Mouse (Mus musculus): ENCODE data around the gene Eif4enif1. TPM values are rescaled to one million over a fixed set of nuclear protein-coding genes. Genes with fewer than 3 reads are reported as not detected.

The Eif4enif1 gene
- polyA plus RNA-seq, 1 experiment from 2014 or later = 28.0 TPM

DNA sequence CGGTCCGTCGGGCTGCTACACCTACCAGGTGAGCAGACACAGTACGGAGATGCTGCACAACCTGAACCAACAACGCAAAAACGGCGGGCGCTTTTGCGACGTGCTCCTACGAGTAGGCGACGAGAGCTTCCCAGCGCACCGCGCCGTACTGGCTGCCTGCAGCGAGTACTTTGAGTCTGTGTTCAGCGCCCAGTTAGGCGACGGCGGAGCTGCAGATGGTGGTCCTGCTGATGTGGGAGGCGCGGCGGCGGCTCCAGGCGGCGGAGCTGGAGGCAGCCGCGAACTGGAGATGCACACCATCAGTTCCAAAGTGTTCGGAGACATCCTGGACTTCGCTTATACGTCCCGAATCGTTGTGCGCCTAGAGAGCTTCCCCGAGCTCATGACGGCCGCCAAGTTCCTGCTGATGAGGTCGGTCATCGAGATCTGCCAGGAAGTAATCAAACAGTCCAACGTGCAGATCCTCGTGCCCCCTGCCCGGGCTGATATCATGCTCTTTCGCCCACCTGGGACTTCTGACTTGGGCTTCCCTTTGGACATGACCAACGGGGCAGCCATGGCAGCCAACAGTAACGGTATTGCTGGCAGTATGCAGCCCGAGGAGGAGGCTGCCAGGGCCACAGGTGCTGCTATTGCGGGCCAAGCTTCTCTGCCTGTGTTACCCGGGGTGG is 88.6 kb downstream of the Eif4enif1 start:
- H3K4me1 ChIP-seq = peaks cover 57% of the 10 kb centered on the region
- under 1% methylated on average over 50 of the region's 50 CpGs for WGBS
- ATAC-seq (ENCODE audit: extremely low read depth, insufficient number of reproducible peaks, low FRiP score, low TSS enrichment) = no peak
- no peaks in the 10 kb centered on the region for H3K9me3 ChIP-seq
- H3K4me2 ChIP-seq = peak overlapping the region; percentile 99
- H3K27me3 ChIP-seq (replicated peaks) = no peaks in the 10 kb centered on the region
- H3K4me3 ChIP-seq = peak overlapping the region; percentile 69
- peak overlapping the region; percentile 100 for H3K27ac ChIP-seq (replicated peaks)
- H3K9ac ChIP-seq = peak overlapping the region; percentile 98
- H3K36me3 ChIP-seq = peaks cover 33% of the 10 kb centered on the region

DNA sequence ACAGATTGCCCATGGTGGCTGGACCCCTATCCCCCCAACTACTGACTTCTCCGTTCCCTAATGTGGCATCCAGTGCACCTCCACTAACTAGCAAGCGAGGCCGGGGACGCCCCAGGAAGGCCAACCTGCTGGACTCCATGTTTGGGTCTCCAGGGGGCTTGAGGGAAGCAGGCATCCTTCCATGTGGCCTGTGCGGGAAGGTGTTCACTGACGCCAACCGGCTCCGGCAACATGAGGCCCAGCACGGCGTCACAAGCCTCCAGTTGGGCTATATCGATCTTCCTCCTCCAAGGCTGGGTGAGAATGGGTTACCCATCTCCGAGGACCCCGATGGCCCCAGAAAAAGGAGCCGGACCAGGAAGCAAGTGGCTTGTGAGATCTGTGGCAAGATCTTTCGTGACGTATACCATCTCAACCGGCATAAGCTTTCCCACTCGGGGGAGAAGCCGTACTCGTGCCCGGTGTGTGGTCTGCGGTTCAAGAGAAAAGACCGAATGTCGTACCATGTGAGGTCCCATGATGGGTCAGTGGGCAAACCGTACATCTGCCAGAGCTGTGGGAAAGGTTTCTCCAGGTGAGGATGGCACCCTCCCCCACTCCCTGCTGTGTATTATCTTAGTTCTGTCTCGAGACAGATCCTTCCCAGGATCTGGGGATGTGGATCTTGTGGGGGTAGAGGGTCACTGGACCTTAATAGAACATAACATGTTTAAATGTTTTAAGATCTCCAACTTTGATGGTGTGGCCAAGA is 89.3 kb downstream of the Eif4enif1 start:
- no peaks in the 10 kb centered on the region for H3K9me3 ChIP-seq
- H3K27me3 ChIP-seq (replicated peaks) = no peaks in the 10 kb centered on the region
- peaks cover 64% of the 10 kb centered on the region for H3K4me1 ChIP-seq
- peak overlapping the region; percentile 69 for H3K4me3 ChIP-seq
- no peak for ATAC-seq (ENCODE audit: extremely low read depth, insufficient number of reproducible peaks, low FRiP score, low TSS enrichment)
- peak overlapping the region; percentile 98 for H3K9ac ChIP-seq
- 2% methylated on average over 26 of the region's 26 CpGs for WGBS
- H3K36me3 ChIP-seq = peaks cover 40% of the 10 kb centered on the region
- peak overlapping the region; percentile 100 for H3K27ac ChIP-seq (replicated peaks)
- H3K4me2 ChIP-seq = peak overlapping the region; percentile 99

DNA sequence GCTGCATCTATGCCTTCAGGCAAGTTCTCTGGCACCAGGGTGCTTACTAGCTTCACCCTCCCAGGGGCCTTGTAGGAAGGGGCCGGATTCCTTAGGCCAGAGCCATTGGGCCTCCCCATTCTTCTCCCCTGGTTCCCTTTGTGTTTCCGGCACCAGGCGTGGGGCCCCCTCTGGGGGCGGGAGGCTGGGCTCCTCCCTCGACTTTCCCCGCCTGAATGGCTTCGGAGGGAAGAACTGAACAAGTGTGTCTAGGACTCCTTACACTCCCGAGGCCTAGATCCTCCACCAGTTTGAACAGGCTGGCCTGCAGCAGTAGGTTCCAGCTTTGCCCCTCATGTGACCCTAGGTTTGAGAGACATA is 89.8 kb downstream of the Eif4enif1 start:
- peak overlapping the region; percentile 69 for H3K4me3 ChIP-seq
- peaks cover 70% of the 10 kb centered on the region for H3K4me1 ChIP-seq
- no peaks in the 10 kb centered on the region for H3K27me3 ChIP-seq (replicated peaks)
- WGBS = 0% methylated on average over 8 of the region's 8 CpGs
- H3K9ac ChIP-seq = peak overlapping the region; percentile 98
- peak overlapping the region; percentile 100 for H3K27ac ChIP-seq (replicated peaks)
- no peak for ATAC-seq (ENCODE audit: extremely low read depth, insufficient number of reproducible peaks, low FRiP score, low TSS enrichment)
- H3K9me3 ChIP-seq = no peaks in the 10 kb centered on the region
- peak overlapping the region; percentile 99 for H3K4me2 ChIP-seq
- H3K36me3 ChIP-seq = peaks cover 46% of the 10 kb centered on the region

DNA sequence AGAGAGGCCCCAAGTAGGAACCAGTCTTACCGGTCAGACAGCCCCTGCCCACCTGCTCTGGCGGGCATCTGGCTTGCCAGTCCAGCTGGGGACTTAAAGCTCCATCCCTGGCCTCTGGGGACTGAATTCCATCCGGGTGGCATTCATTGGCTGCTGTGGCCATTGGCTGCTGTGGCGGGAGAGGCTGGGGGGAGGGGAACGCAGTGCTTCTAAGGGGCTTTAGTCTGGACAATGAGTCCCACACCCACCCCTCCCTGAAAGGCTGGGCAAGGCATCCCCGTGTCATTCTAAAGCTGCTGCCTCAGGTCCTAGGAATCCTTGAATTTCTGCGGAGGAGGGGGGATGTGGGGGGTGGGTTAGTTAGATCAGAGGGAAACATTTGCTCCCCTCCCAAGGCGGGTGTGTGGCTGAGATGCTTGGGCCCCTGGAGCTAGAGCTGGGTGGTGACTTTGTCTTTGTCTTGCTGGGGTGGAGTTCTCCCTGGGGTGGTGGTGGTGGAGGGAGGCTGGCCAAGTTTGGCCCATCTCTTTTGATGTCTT is 90.6 kb downstream of the Eif4enif1 start:
- peak overlapping the region; percentile 98 for H3K9ac ChIP-seq
- no peak for ATAC-seq (ENCODE audit: extremely low read depth, insufficient number of reproducible peaks, low FRiP score, low TSS enrichment)
- peak overlapping the region; percentile 99 for H3K4me2 ChIP-seq
- H3K9me3 ChIP-seq = no peaks in the 10 kb centered on the region
- WGBS = 1% methylated on average over 8 of the region's 8 CpGs
- H3K36me3 ChIP-seq = peaks cover 53% of the 10 kb centered on the region
- H3K27me3 ChIP-seq (replicated peaks) = no peaks in the 10 kb centered on the region
- H3K4me3 ChIP-seq = peak overlapping the region; percentile 69
- H3K27ac ChIP-seq (replicated peaks) = peak overlapping the region; percentile 100
- peaks cover 73% of the 10 kb centered on the region for H3K4me1 ChIP-seq

DNA sequence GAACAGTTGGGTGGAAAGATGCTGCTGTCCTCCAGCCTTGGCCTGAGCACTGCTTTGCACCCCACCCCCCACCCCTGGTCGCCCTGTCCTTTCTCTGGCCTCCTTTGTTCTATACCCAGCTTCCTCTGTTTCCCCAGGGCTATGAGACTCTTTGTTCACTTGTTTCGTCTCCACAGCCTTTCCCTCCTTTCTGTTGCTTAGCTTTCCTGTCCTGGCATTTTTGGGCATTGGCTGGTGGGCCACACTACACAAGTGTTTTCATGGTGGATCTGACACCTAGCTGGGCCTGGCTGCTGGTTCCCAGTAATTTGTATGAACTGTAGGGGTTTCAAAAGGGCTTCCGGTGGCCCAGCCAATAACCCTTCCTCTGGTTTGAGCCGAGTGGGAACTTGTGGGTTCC is 91.2 kb downstream of the Eif4enif1 start:
- 53% methylated on average over 4 of the region's 4 CpGs for WGBS
- Histone ChIP-seq H3K4me2 (peak overlapping the region; percentile 99), H3K9me3 (no peaks in the 10 kb centered on the region), H3K4me1 (peaks cover 71% of the 10 kb centered on the region), H3K4me3 (peak overlapping the region; percentile 69), H3K36me3 (peaks cover 59% of the 10 kb centered on the region), H3K27ac (replicated peaks) (peak overlapping the region; percentile 100; the same call in 1 of the 2 replicates), H3K27me3 (replicated peaks) (no peaks in the 10 kb centered on the region), H3K9ac (peak overlapping the region; percentile 98)
- ATAC-seq (ENCODE audit: extremely low read depth, insufficient number of reproducible peaks, low FRiP score, low TSS enrichment) = no peak

Other genes with a start within 250 kb of the Eif4enif1 start
- gene Sfi1, start 8.9 kb upstream of the Eif4enif1 start, polyA plus RNA-seq (2015; fragmentation: Nextera tagmentation; extraction: Ambion mirVana) = 7.3 and 10.1 TPM in 2 replicates
- gene Drg1, start 64.0 kb downstream of the Eif4enif1 start, polyA plus RNA-seq (2015; fragmentation: Nextera tagmentation; extraction: Ambion mirVana) = 159 and 171 TPM in 2 replicates
- gene Patz1, start 86.5 kb downstream of the Eif4enif1 start, polyA plus RNA-seq (2015; fragmentation: Nextera tagmentation; extraction: Ambion mirVana) = 22.7 and 24.4 TPM in 2 replicates
- 19.0 and 25.9 TPM in 2 replicates for gene Pik3ip1, start 128.0 kb downstream of the Eif4enif1 start, polyA plus RNA-seq (2015; fragmentation: Nextera tagmentation; extraction: Ambion mirVana)
- 50.4 and 58.3 TPM in 2 replicates for gene Limk2, start 206.8 kb downstream of the Eif4enif1 start, polyA plus RNA-seq (2015; fragmentation: Nextera tagmentation; extraction: Ambion mirVana)
- 24.7 and 25.6 TPM in 2 replicates for gene Rnf185, start 250.0 kb downstream of the Eif4enif1 start, polyA plus RNA-seq (2015; fragmentation: Nextera tagmentation; extraction: Ambion mirVana)